Mouse (Mus musculus) megakaryocyte, embryonic 14.5 days (primary cell): ENCODE results near the gene Akr7a5. TPM values are rescaled to one million over a fixed set of nuclear protein-coding genes. Genes with fewer than 3 reads are reported as not detected.

Experiments
- H3K27me3 ChIP-seq: replicated peaks from 2 replicates; pipeline ENCODE3; 2012; ENCODE audit warnings: inconsistent platforms
- H3K36me3 ChIP-seq: replicated peaks from 2 replicates; pipeline ENCODE3; 2012; ENCODE audit warnings: low read length, inconsistent platforms, mixed read lengths
- H3K4me1 ChIP-seq: 2 replicates; pipeline ENCODE4 v1.6.1; 2012; ENCODE audit warnings: inconsistent platforms
- H3K4me3 ChIP-seq: replicated peaks from 2 replicates; pipeline ENCODE3; 2012; ENCODE audit warnings: moderate library complexity, mild to moderate bottlenecking, inconsistent platforms
- H3K9me3 ChIP-seq: 2 replicates; pipeline ENCODE4 v1.6.1; 2012; ENCODE audit warnings: inconsistent platforms
- FLI1 ChIP-seq: IDR thresholded peaks from 2 replicates; pipeline ENCODE4 v1.6.1; 2012; ENCODE audit warnings: low read length, inconsistent platforms, mixed read lengths
- GATA1 ChIP-seq: IDR thresholded peaks from 3 replicates; pipeline ENCODE4 v1.6.1; 2012; ENCODE audit warnings: mixed read lengths, low read length, inconsistent platforms, borderline replicate concordance
- polyA plus RNA-seq: library from polyadenylated mRNA; stranded (reverse); fragments of >175 nt; gene quantifications from 2 replicates; pipeline ENCODE4 v1.2.3, GENCODE M21; 2012; ENCODE audit warnings: low replicate concordance; ENCODE audit not compliant: insufficient read depth

The Akr7a5 gene
- polyA plus RNA-seq, 1 experiment: 35.7 TPM

GRCm38 (mm10) chr4:139312632-139313031 is 2.1 kb downstream of the Akr7a5 start:
- TF ChIP-seq GATA1: no peak
- TF ChIP-seq FLI1: no peak
- Histone ChIP-seq H3K27me3 (peaks cover 21% of the 10 kb centered on the region), H3K4me1 (peaks cover 44% of the 10 kb centered on the region), H3K36me3 (peaks cover 41% of the 10 kb centered on the region), H3K9me3 (no peaks in the 10 kb centered on the region), H3K4me3 (no peak overlapping the region)

DNA sequence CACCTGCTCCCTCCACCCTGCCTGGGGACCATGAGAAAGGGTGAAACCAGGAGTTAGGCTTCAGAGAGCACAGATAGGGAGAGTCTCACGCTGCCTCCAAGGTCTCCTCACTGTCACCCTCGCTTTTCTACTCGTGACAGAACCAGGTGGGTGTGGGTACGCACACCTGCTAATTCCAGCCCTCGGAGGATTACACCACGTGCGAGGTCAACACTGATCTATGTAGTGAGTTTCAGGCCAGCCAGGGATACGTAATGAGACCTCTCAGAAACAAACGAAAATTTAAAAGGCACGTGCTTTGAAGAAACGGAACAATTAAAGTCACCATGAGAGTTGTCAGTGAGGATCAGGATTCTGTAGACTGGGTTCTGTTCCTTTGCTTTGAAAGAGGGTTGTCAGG is 7.9 kb downstream of the Akr7a5 start:
- H3K9me3 ChIP-seq: no peaks in the 10 kb centered on the region
- peaks cover 12% of the 10 kb centered on the region for H3K27me3 ChIP-seq
- peaks cover 11% of the 10 kb centered on the region for H3K4me1 ChIP-seq
- H3K36me3 ChIP-seq: peaks cover 39% of the 10 kb centered on the region
- TF ChIP-seq GATA1 (no peak), FLI1 (no peak)
- no peak overlapping the region for H3K4me3 ChIP-seq

DNA sequence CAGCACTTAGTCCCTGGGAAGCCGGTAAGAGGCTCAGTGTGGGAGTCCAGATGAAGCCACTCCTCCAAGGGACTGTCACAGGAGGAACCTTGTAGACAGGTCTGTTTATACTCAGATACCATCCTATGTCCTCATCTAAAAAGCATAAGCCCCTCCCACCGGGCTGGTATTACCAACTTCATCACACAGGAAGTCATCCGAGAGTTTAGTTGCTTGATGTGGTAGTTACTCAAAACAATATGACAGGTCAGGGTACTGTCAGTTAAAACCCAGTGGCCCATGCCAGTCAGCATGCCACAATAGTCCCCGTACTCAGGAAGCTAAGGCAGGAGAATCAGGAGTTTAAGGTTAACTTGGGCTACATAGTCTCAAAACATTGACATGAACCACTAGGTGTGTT is 9.2 kb downstream of the Akr7a5 start:
- Histone ChIP-seq H3K4me3 (no peak overlapping the region), H3K9me3 (peaks cover 3% of the 10 kb centered on the region), H3K27me3 (peaks cover 6% of the 10 kb centered on the region), H3K4me1 (peaks cover 11% of the 10 kb centered on the region), H3K36me3 (peaks cover 31% of the 10 kb centered on the region)
- TF ChIP-seq FLI1: no peak
- no peak for TF ChIP-seq GATA1

GRCm38 (mm10) chr4:139330605-139331004 is 20.1 kb downstream of the Akr7a5 start:
- no peak for TF ChIP-seq FLI1
- no peak for TF ChIP-seq GATA1
- H3K27me3 ChIP-seq: peaks cover 17% of the 10 kb centered on the region
- H3K9me3 ChIP-seq: peaks cover 7% of the 10 kb centered on the region; the same call in 1 of the 2 replicates
- no peaks in the 10 kb centered on the region for H3K36me3 ChIP-seq
- H3K4me1 ChIP-seq: peaks cover 20% of the 10 kb centered on the region
- peak overlapping the region; percentile 90 for H3K4me3 ChIP-seq

DNA sequence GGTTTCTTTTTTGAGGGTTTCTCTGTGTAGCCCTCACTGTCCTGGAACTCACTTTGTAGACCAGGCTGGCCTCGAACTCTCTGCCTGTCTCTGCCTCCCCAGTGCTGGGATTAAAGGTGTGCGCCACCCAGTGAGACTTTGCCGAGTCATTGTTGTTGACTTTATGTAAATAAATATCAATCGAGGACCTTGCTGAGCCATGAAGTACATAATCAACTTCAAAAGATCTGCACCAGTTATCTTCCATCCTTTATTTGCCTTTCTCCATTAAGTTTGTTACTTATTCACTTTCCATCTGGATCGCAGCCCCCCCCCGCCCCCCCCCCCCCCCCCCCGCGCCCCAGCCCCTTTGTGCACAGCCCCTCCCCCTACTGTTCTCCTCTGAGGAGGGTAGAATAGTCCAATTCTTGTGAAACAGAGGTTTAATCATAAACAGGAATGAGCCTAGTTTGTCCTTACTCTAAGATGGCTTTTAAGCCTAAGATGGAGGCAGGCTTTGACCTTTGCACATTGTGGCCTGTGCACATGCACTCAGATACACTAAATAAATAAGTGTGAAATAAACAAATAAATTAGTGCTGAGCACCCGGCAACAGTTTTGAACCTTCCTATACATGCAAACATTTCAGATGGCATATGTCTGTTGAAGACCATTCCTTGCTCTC is 24.2 kb downstream of the Akr7a5 start:
- Histone ChIP-seq H3K4me1 (peaks cover 30% of the 10 kb centered on the region), H3K9me3 (no peaks in the 10 kb centered on the region), H3K36me3 (no peaks in the 10 kb centered on the region), H3K27me3 (peaks cover 16% of the 10 kb centered on the region), H3K4me3 (no peak overlapping the region)
- TF ChIP-seq GATA1: no peak
- TF ChIP-seq FLI1: no peak

DNA sequence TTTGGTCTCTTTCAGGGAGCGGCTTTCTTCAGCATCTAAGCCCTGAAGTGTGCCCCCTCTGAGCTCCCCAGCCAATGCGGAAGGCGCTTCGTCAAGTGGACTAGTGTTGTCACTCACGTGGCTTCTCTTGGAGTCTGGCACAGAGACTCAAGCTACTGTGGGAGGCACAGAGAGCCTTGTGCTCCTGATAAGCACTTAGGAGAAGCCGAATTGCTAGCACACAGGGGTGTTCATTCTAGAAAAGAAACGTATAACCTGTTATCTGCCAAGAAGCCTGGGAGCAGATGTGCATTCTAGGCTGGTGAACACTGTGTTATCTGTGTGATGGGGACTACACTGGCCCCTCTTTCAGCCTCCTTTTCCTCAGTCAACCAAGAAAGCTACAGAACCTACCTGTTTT is 25.0 kb downstream of the Akr7a5 start:
- no peak overlapping the region for H3K4me3 ChIP-seq

DNA sequence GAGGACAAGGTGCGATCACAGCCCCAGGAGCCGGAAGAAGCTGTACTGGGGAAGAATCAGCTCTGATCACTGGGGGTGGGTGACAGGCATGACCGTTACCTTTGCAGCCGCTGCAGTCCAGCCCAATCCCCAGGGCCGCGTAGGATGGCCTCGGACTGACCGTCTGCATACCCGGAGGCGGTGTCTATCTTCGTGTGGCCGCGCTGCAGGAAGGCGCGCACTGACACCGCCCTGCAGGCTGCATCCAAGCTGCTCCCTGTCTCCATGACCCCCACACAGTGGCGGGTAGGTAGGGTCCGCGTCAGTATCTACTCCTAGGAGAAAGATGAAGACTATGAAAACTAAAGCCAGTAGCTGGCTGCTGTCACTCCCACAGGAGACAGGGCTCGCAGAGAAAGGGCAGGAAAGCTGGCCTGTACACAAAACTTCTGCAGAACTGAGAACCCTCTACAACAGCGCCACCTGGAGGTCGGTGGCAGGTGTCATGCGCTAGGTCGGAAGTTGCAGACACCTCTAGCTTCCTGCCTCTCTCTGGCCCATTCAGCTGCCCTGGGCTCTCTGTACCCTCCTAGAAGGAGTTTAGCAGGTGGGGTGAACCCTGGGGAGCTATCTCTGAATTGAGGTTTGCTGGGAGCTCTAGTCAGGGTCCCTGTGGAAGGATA is 26.4 kb downstream of the Akr7a5 start:
- Histone ChIP-seq H3K27me3 (peaks cover 13% of the 10 kb centered on the region), H3K36me3 (no peaks in the 10 kb centered on the region), H3K4me1 (peaks cover 17% of the 10 kb centered on the region), H3K9me3 (no peaks in the 10 kb centered on the region), H3K4me3 (peak overlapping the region; percentile 90)
- TF ChIP-seq GATA1 (no peak), FLI1 (no peak)

More for the DNA sequence above, 25.0 kb downstream of the Akr7a5 start:
- Histone ChIP-seq H3K36me3 (no peaks in the 10 kb centered on the region), H3K27me3 (peaks cover 16% of the 10 kb centered on the region), H3K9me3 (no peaks in the 10 kb centered on the region), H3K4me1 (peaks cover 24% of the 10 kb centered on the region)
- no peak for TF ChIP-seq GATA1
- TF ChIP-seq FLI1: no peak

GRCm38 (mm10) chr4:139338145-139338544 is 27.6 kb downstream of the Akr7a5 start:
- no peaks in the 10 kb centered on the region for H3K9me3 ChIP-seq
- peaks cover 7% of the 10 kb centered on the region for H3K27me3 ChIP-seq
- no peaks in the 10 kb centered on the region for H3K36me3 ChIP-seq
- peaks cover 17% of the 10 kb centered on the region for H3K4me1 ChIP-seq
- no peak overlapping the region for H3K4me3 ChIP-seq
- TF ChIP-seq GATA1 (no peak), FLI1 (no peak)

DNA sequence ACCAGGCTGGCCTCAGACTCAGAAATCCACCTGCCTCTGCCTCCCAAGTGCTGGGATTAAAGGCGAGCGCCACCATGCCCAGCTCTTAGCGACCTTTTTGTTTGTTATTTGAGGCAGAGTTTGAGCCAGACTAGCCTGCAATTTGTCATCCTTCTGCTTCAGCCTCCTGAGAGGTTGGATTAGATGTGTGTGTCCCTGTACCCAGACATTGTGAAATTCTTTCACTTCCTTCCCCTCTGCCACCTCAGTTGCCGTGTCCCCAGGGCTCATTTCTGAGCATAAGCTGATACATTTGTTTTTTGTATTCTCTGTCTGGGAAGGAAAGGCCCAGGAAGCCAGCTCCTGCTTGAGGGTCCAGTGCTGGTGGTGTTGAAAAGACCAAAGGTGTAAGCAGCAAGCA is 30.3 kb downstream of the Akr7a5 start:
- no peak overlapping the region for H3K4me3 ChIP-seq
- H3K36me3 ChIP-seq: peaks cover 7% of the 10 kb centered on the region
- H3K27me3 ChIP-seq: peaks cover 7% of the 10 kb centered on the region
- H3K4me1 ChIP-seq: peaks cover 9% of the 10 kb centered on the region
- no peaks in the 10 kb centered on the region for H3K9me3 ChIP-seq
- TF ChIP-seq GATA1: no peak
- TF ChIP-seq FLI1: no peak

GRCm38 (mm10) chr4:139341556-139342233 is 31.2 kb downstream of the Akr7a5 start:
- no peak for TF ChIP-seq GATA1
- no peak for TF ChIP-seq FLI1
- peaks cover 7% of the 10 kb centered on the region for H3K27me3 ChIP-seq
- H3K36me3 ChIP-seq: peaks cover 15% of the 10 kb centered on the region
- no peaks in the 10 kb centered on the region for H3K9me3 ChIP-seq
- H3K4me1 ChIP-seq: peaks cover 6% of the 10 kb centered on the region
- H3K4me3 ChIP-seq: no peak overlapping the region
